Mouse (Mus musculus) heart, postnatal 36 days (tissue): Measurements from ENCODE around the gene Acvr1b. TPM values are rescaled to one million over a fixed set of nuclear protein-coding genes. Genes with fewer than 3 reads are reported as not detected.

Experiments used
- DNase-seq, 2 experiments: peaks; one replicate each; pipeline ENCODE4 v3.0.0; 2021 to 2022
- intact Hi-C: fragments of 180-260 bp; cut with DNase I; formaldehyde crosslinking; loops from one replicate; pipeline ENCODE4 v1.15.1; 2025
- total RNA-seq, 2 experiments: library from RNA; stranded (reverse); gene quantifications; 2 replicates each; pipeline ENCODE4 v1.2.3; 2021

Acvr1b gene
- total RNA-seq: 10 to 100 TPM; 12.6 to 14.6 TPM

- intact Hi-C loops: loop anchor here (2.0 kb wide), 1 partner anchor 25 kb away; no protein-coding TSS in a partner anchor
- DNase-seq: peak; percentile 89 to 94
Observed at GRCm38 (mm10) chr15:101173421-101174211, at the start of gene Acvr1b. Gene Acvr1b, plus strand, starts transcription at chr15:101174067.

- intact Hi-C loops: no loop called here
- DNase-seq: no peak
Observed at GRCm38 (mm10) chr15:101125561-101125960, 48.3 kb upstream of the Acvr1b start.

GRCm38 (mm10) chr15:101126876-101127544 is 46.9 kb upstream of the Acvr1b start:
- peak; percentile 57 to 71 for DNase-seq
- intact Hi-C loops: no loop called here

DNA sequence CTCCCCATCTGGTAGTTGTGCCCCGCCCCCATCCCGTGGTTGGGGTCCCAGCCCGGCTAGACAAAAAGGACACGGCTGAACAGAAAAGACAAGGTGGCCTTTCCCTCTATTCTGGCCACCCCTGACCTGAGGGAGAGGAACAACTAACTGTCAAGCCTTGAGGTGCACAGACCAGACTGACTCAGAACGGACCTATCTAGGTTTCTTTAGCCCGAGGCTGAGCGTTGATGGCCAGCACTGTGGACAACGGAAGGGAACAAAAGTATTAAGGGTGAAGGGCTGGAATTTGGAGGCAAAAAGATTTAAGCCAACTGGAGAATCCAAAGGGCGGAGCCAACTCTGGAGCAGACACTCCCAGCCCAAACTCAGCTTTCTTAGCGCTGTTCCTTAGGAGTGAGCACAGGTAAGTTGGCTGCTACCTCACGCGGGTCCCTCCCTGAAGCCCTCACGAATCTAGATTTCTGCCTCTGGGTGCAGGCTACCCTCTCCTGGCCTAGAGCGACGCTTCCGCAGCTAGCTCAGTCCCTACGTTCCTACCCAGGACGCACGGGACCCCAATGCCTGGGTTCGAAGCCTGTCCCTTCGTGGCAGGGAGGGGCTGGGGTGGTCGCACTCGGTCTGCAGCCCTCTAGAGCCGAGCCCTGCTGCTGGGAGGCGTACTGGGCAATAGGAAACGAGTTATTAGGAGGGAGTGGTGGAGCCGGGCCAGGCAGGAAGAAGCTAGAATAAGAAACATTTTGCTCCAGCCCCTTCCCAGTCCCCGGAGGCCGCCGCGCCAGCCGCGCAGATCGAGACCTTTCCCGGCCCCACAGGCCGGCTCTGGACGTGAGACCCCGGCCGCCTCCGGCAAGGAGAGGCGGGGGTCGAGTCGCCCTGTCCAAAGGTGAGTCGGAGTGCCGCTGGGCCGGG is 45.4 kb upstream of the Acvr1b start, which contains the start of gene Acvrl1:
TSS of gene Acvrl1 (plus strand) at position 342 of the 909 bp plus-strand sequence.
- DNase-seq: peak; percentile 80 to 81
- intact Hi-C loops: no loop called here

DNA sequence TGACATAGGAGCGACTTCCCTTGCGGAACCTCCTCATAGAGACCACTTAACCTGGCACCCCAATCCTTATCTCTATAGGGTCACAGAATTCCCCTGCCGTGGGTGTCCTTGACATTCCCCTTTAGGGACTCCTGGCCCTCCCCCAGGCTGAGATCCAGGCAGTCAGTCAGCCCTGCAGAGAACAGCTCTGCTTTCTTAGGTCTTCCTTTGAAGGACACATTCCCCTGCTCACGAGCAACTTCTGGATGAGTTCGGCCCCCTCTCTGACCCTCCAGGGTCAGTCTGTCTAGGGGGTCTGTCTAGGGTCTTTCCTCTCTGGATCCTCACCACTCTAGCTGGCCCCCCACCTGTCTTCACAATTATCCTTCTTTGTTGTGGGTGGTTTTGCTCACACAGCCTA is 44.5 kb upstream of the Acvr1b start:
- DNase-seq: no peak
- intact Hi-C loops: no loop called here

- DNase-seq: no peak
- intact Hi-C loops: no loop called here
Observed at GRCm38 (mm10) chr15:101131498-101131897, 42.4 kb upstream of the Acvr1b start.

DNA sequence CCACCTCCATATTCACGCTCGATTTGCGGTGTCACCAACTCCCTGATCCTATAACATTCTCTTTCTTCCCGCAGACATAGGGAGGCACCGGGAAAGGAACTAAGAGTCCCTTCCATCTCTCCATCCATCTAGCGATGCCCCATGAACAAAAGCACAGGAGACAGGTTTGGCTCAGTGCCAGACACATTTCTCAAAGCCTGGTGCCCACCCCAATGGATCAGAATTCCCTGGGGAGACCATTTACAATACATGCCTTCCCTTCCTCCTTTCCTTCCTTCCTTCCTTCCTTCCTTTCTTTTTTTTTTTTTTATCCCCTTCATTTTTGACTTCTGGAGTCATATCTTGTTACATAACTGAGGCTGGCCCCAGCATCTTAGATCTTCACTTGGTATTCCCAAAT is 41.8 kb upstream of the Acvr1b start:
- intact Hi-C loops: no loop called here

GRCm38 (mm10) chr15:101132761-101133160 is 41.1 kb upstream of the Acvr1b start:
- intact Hi-C loops: no loop called here
- no peak for DNase-seq

More for the DNA sequence above, 41.8 kb upstream of the Acvr1b start:
- DNase-seq: no peak

- intact Hi-C loops: no loop called here
- DNase-seq: peak in 1 of 2 experiments; percentile 40
Observed at GRCm38 (mm10) chr15:101133993-101134704, 39.7 kb upstream of the Acvr1b start.

GRCm38 (mm10) chr15:101135405-101135804 is 38.5 kb upstream of the Acvr1b start:
- no peak for DNase-seq
- intact Hi-C loops: no loop called here

GRCm38 (mm10) chr15:101137455-101137854 is 36.4 kb upstream of the Acvr1b start:
- intact Hi-C loops: no loop called here
- no peak for DNase-seq

GRCm38 (mm10) chr15:101138675-101139074 is 35.2 kb upstream of the Acvr1b start:
- intact Hi-C loops: no loop called here
- no peak for DNase-seq

- DNase-seq: peak; percentile 51 to 58
- intact Hi-C loops: no loop called here
Observed at GRCm38 (mm10) chr15:101139885-101140284, 34.0 kb upstream of the Acvr1b start.

DNA sequence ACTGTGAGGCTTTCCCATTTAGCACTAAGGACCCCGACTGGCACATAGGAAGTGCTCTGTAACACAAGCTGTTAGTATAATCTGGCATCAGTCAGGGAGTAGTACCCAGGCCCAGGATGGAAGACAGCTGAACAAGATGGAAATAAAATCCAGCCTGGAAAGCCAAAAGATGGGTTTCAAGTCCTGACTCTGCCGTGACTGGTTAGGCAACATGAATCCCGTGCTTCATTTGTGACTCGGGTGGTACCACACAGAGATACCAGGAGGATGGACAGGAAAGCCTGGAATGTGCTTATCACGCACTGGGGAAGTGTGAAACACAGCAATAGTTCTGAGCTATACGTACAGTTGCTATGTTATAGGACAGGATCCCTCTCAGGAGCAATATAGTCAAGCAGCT is 33.3 kb upstream of the Acvr1b start:
- DNase-seq: no peak
- intact Hi-C loops: no loop called here

- intact Hi-C loops: no loop called here
- peak; percentile 56 to 57 for DNase-seq
Observed at GRCm38 (mm10) chr15:101141061-101141541, 32.8 kb upstream of the Acvr1b start.

DNA sequence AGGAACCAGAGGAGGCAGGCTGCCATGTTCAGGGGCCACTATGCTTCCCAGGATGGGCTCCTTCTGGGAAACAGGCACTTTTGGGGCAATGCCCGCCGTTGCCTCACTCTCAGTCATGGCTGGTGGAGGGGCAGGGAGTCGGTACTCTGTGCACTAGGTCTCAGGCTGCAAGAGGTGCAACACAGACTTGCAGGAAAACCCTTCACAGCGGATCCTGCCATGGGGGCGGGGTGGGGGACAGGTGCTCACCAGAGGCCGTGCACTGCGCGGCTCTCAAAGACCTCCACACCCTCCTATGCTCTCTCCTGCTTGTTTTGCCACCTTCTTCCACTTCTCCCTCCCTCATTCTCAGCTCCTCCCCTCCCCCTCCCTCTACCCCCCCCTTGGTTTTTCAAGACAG is 31.2 kb upstream of the Acvr1b start:
- intact Hi-C loops: no loop called here
- no peak for DNase-seq

- intact Hi-C loops: no loop called here
- peak; percentile 69 to 71 for DNase-seq
Observed at GRCm38 (mm10) chr15:101143494-101143893, 30.4 kb upstream of the Acvr1b start.

- no peak for DNase-seq
- intact Hi-C loops: loop anchor here (2.0 kb wide), 1 partner anchor 55 kb away; no protein-coding TSS in a partner anchor
Observed at GRCm38 (mm10) chr15:101144176-101144575, 29.7 kb upstream of the Acvr1b start.

DNA sequence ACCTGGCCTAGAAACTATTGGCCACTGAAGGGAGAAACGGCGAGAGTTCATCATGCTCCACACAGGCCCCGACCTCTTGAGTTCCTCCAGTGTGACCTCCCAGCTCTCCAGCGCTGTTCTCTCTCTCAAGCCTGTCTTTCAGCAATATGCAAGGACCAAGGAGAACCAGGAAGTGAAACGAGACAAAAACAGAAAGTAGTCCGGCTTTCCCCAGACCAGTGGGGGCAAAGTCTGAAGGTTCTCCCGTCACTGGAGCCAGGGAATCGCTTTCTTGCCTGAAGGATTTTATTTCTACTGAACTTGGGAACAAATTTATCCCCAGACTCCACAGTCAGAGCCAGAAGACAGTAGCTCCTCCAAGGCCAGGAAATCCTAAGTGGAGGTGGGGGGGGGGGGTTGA is 29.1 kb upstream of the Acvr1b start:
- no peak for DNase-seq

More for the DNA sequence above, 29.1 kb upstream of the Acvr1b start:
- intact Hi-C loops: loop anchor here (2.0 kb wide), 1 partner anchor 54 kb away; no protein-coding TSS in a partner anchor
